Mouse (Mus musculus) frontal cortex, postnatal 36 days (tissue): ENCODE measurements at regions not wholly inside any gene's neighbourhood (a gene's known extent, or its start where the extent isn't known, plus 50 kb on each side); places are given as distances from the start of the nearest gene placed in this dataset.
"Not testable (repeated sequence)": the region's sequence is repeated elsewhere in the genome, so short reads cannot be mapped to it uniquely, and the experiment has no call there.

Experiments
- DNase-seq, 2 experiments: peaks; one replicate each; pipeline ENCODE4 v3.0.0; 2022; ENCODE audit warnings: low spot score in 2 of 2

GRCm38 (mm10) chr6:41225382-41225781 lies 76.7 kb upstream of the Try4 start:
- no peak for DNase-seq

DNA sequence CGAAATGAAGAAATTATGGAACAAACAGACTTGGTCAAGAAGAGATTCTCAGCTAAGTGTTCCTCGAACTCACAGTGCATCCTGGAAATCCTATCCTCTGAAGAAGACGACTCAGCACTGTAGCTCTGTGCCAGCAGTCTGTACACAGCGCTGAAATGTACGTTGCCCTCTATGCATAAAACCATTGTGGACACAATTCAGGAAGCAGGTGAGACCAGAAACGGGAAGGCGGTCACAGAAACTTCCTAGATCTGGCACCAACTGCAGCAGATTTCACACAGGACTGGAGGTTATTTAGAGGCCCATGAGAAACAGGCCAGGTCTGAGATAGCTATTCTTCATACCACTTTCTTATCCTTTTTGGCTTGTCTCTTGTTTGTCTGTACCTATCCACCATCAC lies 83.7 kb upstream of the Try4 start:
- no peak for DNase-seq

GRCm38 (mm10) chr6:41215857-41216256 lies 86.2 kb upstream of the Try4 start:
- DNase-seq: no peak

DNA sequence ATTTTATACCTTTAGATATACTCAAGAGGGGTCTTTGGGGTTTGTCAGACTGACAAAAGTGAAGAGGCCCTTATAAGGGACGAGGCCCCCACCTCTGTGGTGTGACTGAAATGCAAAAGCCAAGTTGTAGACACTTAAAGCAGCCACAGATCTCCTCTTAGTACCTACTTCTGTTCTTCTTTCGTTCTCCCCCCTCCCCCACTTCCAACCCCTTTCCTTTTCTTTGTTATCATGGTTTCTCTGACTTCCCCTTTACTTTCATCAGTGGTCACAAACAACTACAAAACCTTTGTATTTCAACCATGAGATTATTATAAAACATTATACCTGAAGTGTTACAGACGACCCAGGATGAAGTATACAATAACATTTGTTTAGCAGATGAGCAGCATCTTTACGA lies 96.2 kb upstream of the Try4 start:
- no peak for DNase-seq

DNA sequence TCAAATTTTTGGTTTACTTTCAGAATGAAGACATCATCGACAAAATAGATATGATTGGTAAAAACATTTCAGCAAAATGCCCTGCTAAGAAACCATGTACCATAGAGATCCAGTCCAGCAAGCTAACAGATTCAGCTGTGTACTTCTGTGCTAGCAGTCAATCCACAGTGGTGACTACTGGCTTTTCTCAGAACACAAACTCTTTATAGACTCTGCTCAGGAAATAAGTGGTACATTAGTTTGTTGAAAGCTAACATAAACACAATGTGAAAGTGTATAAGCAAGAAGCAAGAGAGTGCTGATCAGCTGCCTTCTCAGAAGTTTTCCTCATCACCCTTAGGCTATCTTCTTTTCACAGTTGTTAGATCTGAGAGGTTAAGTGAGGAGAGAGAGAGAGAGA lies 99.2 kb upstream of the Try4 start:
- DNase-seq: no peak

GRCm38 (mm10) chr6:41202302-41202701 lies 99.8 kb upstream of the Try4 start:
- no peak for DNase-seq

- peak in 1 of 2 experiments; percentile 7 for DNase-seq
Measured at GRCm38 (mm10) chr6:41194464-41194863, 107.6 kb upstream of the Try4 start.

GRCm38 (mm10) chr6:41191734-41192326 lies 110.2 kb upstream of the Try4 start:
- DNase-seq: no peak

DNA sequence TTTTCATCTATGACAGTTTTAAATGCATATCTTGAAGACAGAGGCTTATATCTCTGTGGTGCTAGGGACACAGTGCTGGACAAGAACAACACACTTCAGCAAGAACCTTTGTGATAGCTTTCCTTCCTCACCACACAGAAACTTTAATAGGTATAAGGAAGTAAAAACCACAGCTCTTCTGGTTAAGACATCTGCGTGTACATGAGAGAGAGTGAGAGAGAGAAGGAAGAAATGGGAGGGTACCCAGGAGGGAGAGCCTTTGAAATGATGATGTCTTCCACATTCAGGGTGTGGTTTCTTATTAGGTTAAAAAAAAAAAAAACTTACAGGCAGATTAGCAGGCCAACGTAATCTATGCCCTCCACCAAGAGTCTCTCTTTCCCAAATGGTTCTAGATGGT lies 113.2 kb upstream of the Try4 start:
- no peak for DNase-seq

- DNase-seq: no peak
Measured at GRCm38 (mm10) chr6:41187966-41188365, 114.1 kb upstream of the Try4 start.

DNA sequence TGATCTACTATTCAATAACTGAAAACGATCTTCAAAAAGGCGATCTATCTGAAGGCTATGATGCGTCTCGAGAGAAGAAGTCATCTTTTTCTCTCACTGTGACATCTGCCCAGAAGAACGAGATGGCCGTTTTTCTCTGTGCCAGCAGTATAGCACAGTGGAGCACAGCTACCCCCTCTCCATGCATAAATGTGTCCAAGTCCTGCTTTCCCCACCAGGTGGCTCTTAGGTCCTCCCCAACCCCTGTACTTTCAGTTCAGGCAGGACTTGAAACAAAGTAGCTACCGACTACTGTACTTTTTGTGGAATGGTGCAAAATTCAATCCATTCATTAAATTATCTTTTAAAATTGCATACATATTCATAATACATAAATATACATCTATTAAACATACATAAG lies 123.2 kb upstream of the Try4 start:
- no peak for DNase-seq

GRCm38 (mm10) chr6:41178019-41178418 lies 124.0 kb upstream of the Try4 start:
- DNase-seq: no peak

- DNase-seq: no peak
Measured at GRCm38 (mm10) chr6:41177152-41177551, 124.9 kb upstream of the Try4 start.

DNA sequence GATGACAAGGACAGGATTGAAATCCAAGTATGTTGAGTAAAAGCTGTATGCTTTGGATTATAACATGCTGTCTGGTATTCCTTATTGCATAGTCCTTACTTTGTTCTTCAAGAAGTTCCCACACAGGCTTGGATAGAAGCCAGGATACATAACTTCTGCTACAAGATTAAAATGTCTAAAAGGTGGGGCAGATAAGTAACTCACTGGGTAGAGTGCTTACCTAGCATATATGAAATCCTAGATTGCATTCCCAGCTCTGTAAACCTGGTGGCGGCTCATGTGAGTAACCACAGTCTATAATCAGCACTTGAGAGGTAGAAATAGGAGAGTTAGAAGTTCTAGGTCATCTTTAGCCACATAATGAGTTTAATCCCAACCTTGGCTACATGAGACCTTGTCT lies 126.0 kb upstream of the Try4 start:
- no peak for DNase-seq

DNA sequence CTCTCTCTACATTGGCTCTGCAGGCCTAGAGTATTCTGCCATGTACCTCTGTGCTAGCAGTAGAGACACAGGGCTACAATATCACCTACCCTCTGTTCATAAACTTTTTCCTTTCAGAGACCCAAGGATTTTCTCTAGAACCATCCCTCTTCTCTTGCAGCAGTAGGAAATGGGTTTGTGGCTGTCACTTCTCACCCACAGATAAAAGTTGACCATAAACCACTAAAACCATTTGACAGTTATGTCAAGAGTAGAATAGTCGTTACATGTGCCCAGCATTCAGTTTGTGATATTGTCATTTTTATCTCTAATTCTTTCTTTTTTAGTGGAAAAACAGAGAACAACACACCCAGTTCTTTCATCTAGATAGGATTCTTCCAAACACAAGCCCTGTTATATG lies 128.2 kb upstream of the 2210010C04Rik start:
- DNase-seq: no peak

DNA sequence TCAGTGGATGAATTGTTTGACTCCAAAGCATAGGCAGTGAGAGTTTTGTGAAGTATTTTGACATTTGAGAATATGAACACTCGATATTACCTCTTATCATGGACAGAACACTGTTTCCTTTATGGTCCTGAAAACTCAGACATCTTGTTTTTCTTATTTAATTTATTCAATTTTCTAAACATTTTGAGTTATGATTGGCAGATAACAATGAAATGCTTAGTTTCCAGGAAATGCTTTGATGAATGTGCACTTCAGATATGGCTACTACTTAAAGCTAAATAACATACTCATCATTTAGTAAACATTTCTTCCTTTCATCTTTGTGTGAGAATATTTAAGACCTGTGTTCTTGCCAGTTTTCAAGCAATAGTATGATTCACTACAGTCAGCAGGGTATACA lies 126.4 kb upstream of the 2210010C04Rik start:
- DNase-seq: no peak

GRCm38 (mm10) chr6:41152101-41152500 lies 116.8 kb upstream of the 2210010C04Rik start:
- DNase-seq: no peak

- no peak for DNase-seq
Measured at GRCm38 (mm10) chr6:41151542-41151941, 116.2 kb upstream of the 2210010C04Rik start.

GRCm38 (mm10) chr6:41140916-41141315 lies 105.6 kb upstream of the 2210010C04Rik start:
- no peak for DNase-seq

DNA sequence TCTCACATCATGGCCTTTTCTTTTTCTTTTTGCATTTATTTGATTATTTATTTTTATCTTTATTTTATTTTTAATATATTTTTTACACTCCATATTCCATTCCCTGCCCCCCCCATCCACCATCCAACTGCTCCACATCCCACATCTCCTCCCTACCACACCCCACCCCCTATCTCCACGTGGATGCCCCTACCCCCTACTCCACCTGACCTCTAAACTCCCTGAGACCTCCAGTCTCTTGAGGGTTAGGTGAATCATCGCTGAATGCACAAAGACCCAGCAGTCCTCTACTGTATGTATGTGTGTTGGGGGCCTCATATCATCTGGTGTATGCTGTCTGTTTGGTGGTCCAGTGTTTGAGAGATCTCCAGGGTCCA lies 102.1 kb upstream of the 2210010C04Rik start:
- not testable (repeated sequence) for DNase-seq

- peak in 1 of 2 experiments; percentile 60 for DNase-seq
Measured at GRCm38 (mm10) chr6:41136717-41137400, 101.5 kb upstream of the 2210010C04Rik start.

DNA sequence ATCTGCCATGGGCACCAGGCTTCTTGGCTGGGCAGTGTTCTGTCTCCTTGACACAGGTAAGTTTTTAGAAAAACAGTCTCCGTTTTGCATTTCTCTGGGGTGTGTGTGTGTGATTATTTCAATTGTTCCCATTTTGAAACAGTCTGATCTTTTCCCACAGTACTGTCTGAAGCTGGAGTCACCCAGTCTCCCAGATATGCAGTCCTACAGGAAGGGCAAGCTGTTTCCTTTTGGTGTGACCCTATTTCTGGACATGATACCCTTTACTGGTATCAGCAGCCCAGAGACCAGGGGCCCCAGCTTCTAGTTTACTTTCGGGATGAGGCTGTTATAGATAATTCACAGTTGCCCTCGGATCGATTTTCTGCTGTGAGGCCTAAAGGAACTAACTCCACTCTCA lies 99.9 kb upstream of the 2210010C04Rik start:
- no peak for DNase-seq

DNA sequence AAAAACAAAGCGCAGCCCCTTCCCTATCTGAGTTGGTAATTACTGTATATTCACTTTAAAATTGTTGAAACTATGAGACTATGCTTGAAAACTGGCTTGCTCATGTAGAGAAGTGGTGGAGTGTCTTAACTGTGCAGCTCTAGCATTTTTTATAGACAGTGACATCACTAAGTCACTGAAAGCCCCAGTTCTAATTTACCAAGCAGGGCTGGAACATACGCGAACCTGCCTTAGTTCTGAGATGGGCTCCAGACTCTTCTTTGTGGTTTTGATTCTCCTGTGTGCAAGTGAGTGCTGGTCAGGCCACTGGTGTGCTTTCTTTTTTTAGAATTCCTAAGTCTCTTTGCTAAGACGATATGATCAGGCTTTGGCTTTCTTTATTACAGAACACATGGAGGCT lies 94.6 kb upstream of the 2210010C04Rik start:
- no peak for DNase-seq

- no peak for DNase-seq
Measured at GRCm38 (mm10) chr6:41127816-41128215, 92.5 kb upstream of the 2210010C04Rik start.
